Mouse (Mus musculus): ENCODE measurements around the gene Zfhx3.

The Zfhx3 gene

GRCm38 (mm10) chr8:108552518-108552917 lies 610.1 kb downstream of the Zfhx3 start:
- no peak for DNase-seq (ENCODE audit: low spot score)

- DNase-seq (ENCODE audit: low spot score): no peak
These were observed 611.5 kb downstream of the Zfhx3 start for GRCm38 (mm10) chr8:108553808-108554577.

DNA sequence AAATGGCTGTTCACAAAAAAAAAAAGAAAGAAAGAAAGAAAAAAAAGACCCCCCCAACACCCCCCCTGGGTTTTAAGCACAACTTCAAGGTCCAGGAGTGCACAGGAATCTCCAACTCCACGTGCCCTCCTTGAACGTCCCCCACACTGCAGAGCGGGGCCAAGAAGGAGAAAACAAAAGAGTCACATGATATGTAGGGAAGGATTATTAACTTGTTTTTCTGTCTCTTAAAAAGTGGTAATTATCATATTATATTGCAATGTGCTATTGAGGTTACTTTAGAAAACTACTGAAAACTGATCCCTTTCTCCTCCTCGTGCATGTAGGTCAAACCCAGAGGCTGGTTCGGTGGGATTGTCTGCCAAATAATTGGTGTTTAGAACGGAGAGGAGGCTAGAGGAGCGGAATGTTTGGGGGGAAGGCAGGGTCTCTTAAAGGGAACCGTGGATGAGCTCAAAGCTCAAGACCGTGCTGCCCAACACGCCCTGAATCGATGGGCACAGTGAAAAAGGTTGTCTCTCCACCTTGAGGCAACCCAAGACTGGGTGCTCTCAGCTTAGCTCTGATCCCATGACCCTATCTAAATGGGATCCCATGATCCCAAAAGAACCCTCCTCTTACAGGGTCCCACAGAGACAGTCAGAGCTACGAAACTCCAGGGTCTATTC lies 612.3 kb downstream of the Zfhx3 start:
- DNase-seq (ENCODE audit: low spot score): no peak

DNA sequence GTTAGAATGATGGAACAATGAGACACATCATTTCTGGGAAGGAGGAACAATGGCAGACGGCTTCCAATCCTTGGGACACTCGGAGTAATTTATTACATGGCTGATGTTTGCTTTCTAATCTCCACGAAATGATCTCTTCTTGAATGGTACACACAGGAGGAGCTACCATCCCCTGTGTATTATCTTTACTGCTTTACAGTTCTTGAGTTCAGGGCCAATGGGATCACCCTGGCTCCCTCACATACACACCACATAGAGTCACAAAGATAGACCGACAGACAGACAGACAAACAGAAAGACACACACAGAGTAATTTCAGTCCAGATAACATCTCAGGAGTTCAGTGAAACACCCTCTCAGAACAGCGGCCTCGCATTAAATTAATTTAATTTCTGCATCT lies 621.0 kb downstream of the Zfhx3 start:
- DNase-seq (ENCODE audit: low spot score): no peak

DNA sequence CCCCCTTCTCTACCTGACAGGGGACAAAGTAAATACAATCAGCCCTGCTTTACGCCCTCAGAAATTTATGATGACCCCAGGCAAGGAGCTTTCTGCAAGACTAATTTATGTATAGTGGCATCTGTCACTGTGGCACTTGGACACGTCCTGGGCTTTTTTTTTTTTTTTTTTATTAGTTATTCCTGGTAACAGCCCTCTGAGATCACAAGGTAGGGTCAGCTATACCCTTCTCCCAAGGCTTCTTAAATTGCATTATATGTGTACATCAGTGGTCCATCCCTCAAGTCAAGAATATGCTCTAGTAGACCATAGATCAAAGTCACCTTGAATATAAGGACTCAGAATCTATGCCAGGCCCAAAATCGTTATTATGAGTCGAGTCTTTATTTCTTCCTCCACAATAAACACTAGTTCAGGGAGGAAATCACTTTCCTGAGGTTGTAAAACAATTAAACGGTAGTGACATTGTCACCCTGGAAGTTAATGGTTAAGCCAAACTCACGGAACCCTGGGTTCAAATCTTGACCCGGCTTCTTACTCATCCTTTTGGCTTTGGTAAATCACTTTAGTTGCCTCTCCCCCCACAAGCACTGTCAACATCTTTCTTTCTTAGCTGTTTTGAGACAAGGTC lies 621.6 kb downstream of the Zfhx3 start:
- DNase-seq (ENCODE audit: low spot score): no peak

GRCm38 (mm10) chr8:108566035-108566434 lies 623.6 kb downstream of the Zfhx3 start:
- DNase-seq (ENCODE audit: low spot score): no peak

- DNase-seq (ENCODE audit: low spot score): no peak
These were observed 631.0 kb downstream of the Zfhx3 start for GRCm38 (mm10) chr8:108573295-108574017.

DNA sequence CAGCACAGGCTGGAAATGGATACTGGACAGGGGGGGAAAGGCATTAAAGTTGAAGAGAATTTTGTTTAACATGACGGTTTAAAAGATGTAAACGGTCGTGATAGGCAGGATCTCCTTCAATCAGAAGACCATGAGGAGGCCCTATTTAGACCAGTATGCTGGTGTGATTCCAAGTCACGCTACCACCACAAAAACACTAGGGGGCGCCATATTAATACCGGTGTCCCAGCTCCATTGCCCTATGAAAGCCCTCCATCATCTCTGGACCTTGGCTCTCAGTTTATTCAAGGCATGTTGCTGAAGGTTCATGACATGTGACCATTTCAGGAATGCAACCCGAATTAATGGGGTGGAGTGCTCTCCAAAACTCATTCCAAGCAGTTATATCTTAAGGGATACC lies 631.7 kb downstream of the Zfhx3 start:
- DNase-seq (ENCODE audit: low spot score): peak; percentile 63

DNA sequence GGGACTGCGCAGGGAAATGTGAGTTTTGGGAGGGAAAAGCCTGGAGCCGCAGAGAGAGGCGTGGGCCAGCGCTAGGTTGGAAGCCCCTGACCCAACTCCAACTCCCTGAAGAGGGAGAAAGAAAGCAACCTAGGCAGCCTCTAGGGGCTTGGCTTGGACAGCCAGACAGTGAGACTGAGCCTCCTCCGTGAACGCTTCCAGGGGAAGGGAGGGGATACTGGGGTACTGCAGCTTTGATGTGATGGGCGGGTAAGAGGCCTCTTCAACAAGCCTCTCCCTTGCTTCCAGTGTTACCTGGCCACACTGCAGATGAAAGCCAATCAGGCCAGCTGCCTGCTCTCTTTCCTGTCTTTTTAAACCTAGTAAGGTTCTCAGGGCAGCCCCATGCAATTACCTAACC lies 635.1 kb downstream of the Zfhx3 start:
- no peak for DNase-seq (ENCODE audit: low spot score)

GRCm38 (mm10) chr8:108578388-108578787 lies 635.9 kb downstream of the Zfhx3 start:
- DNase-seq (ENCODE audit: low spot score): no peak

GRCm38 (mm10) chr8:108579808-108580207 lies 637.4 kb downstream of the Zfhx3 start:
- no peak for DNase-seq (ENCODE audit: low spot score)

- DNase-seq (ENCODE audit: low spot score): no peak
These were observed 637.9 kb downstream of the Zfhx3 start for GRCm38 (mm10) chr8:108580364-108580763.

DNA sequence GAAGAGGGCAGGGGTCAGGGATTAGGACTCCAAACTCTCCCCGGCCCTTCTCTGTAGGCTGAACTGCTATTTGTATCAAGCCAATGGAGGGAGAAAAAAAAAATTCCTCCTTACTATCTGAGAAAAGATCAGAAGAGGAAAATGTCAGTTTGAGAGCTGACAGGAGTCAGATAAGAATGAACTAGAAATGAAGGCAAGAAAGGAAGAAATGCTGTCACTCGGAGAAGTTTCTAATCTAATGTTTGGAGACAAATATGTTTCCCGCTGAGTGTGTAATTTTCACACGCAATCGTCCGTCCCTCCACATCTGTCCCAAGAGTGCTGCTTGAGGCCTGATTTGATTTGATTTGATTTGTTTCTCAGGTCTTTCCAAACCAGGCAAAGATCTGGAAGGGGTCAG lies 639.1 kb downstream of the Zfhx3 start:
- no peak for DNase-seq (ENCODE audit: low spot score)

DNA sequence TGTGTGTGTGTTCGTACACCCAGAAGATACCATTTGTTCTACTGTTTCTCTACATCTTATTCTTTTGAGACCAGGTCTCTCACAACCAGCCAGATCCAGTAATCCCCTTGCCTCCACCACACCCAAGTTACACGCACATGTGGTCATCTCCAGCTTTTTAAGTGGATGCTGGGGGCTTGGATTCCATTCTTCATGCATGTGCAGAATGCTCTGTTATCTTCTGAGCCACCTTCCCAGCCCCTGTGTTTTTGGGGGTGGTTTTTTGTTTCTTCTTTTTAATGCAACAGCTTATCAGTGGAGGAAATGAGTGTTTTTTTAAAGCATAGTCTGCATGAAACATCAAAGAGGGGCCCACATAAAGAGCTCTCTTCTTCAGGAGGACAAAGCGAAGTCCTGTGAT lies 639.8 kb downstream of the Zfhx3 start:
- DNase-seq (ENCODE audit: low spot score): no peak

DNA sequence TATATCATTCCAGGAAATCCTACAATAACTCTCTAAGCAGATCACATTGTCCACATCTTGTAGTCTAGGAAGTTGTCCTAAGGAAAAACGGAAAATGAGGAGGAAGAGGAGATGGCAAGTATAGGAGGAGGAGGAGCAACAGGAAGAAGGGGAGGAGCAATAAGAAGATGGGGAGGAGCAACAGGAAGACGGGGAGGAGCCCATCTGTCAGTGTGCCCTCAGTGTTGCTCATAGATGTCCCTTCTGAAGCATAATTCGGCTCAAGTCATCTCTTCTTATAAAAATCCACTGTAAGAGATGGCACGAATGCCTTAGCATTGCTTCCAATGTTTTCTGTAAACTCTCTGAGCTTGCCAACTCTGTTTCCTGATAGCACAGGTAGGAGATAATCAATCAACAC lies 640.8 kb downstream of the Zfhx3 start:
- DNase-seq (ENCODE audit: low spot score): no peak

DNA sequence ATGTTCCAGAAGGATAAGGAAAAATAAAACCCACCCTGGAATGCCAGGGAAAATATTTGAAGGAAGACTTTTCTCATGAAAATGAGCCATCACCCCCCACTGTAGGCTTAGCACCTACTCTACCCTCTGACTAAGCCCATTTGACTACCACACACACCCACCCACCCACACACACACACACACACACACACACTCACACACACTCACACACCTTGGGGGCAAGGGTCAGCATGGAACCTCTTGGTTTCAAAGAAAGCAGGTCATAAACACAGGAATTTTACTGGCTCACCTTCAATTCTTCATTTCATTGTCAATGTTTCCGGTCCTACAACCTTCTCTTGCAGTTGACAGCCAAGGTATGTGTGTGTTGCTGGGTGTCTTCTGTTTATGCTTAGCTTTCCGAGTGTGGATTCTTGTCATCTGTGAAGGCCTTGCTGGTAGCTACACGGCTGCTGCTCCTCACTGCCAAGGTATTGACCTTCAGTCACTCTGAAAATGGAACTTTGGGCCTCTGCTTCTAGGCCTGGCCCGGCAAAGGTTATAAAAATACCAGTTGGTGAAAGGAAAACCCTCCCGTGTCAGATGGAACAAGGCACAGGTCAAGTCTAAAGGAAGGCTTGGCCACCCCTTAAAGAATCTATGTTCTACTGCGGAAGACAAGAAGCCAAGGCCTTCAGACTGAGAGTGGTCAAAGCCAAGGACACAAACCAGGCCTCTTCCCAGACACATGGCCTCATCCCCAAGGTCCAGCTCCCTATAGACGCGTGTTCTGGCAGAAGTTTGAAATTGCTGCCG lies 641.6 kb downstream of the Zfhx3 start:
- DNase-seq (ENCODE audit: low spot score): no peak

DNA sequence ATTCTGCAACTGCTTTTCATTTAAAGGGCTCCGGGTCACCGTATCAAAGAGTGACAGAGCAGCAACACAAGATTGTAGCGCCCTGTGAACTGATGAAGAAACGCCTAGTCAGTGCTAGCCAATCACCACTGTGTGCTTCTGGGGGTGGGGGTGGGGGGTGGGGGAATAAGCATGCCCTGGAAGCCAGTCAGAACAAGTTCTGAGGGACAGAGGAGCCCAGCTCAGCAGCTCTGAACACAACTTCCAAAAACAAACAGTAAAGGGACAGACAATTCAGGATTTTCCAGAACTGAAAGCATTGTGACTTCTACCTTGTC lies 642.2 kb downstream of the Zfhx3 start:
- no peak for DNase-seq (ENCODE audit: low spot score)

DNA sequence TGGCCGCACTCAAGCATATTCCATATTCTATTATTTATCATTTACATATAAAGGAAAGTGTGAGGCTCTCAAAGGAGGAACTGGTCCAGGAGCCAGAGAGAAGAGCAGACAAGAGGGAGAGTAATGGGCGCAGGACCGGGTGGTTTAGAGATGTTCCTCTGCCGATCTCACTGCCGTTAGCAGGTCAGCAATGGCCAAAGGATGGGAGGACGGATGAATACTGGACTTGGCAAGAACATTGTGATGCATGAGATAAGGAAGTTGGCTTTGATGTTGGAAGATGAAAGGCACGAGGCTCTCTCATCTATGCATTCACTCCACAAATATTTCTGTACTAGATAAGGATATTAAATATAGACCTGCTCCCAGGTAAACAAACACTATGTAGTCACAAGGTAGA lies 648.6 kb downstream of the Zfhx3 start:
- DNase-seq (ENCODE audit: low spot score): no peak

DNA sequence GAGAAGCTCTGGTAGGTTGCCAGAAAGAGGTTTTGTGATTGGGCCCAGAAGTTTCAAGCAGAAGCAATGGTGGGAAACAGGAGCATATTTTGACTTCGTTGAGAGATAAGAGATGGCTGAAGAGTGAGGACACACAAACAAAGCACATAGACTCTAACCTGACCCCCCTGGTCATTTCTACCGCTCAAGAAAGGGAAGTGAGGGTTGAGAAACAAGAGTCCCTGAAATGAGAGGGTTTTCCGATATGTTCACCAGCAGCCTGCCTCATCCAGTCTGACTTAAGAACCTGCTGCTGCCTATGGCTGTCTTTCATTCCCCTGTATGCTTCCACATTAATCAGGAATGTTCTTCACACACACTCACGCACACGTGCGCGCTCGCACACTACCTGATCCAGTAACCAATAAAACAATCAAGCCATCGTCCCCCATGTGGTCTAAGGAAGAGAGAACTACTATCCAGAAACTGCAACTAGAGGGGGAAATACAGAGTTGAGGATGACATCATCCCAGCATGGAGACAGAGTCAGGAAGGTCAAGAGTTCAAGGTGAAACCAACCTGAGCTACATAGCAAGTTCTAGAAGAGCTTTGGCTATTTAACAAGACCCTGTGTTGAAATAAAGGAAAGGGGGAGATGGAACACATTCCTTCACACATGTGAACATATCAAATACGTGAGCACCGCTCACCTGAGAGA lies 649.7 kb downstream of the Zfhx3 start:
- no peak for DNase-seq (ENCODE audit: low spot score)

DNA sequence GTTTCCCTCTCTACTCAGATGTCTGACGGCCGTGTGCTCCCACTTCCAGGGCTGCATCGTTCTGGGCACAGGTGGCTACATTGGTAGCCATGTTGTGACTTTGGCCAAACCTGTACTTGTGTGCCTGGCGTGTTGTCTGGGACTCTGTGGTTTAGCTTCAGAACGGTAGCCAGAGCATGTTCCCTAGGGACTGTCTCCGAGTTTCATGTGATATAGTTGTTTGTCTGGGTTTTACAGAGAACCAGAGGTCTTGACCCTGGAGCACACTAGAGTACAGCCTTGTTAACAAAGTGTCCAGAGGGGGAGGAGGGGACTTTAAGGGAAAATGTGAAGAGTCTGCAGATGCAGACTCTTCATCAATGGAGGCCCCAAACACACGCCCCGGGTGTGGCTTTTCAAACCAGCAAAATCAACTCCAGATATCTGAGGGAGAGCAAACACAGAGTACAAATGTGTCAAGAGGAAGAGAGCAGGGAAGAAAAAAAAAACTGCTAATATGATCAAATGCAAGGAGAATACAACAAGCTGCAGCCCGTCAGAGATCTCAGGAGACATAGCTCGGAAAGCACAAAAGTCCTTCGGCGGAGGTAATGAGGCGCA lies 650.6 kb downstream of the Zfhx3 start:
- no peak for DNase-seq (ENCODE audit: low spot score)

GRCm38 (mm10) chr8:108593891-108594290 lies 651.4 kb downstream of the Zfhx3 start:
- DNase-seq (ENCODE audit: low spot score): no peak
